Mouse (Mus musculus): ENCODE data around the gene Rab5a.
A peak's percentile ranks its signal among the peaks of the same experiment; 100 is the strongest.
"Not testable (repeated sequence)": the region's sequence is repeated elsewhere in the genome, so short reads cannot be mapped to it uniquely, and the experiment has no call there.

The Rab5a gene

DNA sequence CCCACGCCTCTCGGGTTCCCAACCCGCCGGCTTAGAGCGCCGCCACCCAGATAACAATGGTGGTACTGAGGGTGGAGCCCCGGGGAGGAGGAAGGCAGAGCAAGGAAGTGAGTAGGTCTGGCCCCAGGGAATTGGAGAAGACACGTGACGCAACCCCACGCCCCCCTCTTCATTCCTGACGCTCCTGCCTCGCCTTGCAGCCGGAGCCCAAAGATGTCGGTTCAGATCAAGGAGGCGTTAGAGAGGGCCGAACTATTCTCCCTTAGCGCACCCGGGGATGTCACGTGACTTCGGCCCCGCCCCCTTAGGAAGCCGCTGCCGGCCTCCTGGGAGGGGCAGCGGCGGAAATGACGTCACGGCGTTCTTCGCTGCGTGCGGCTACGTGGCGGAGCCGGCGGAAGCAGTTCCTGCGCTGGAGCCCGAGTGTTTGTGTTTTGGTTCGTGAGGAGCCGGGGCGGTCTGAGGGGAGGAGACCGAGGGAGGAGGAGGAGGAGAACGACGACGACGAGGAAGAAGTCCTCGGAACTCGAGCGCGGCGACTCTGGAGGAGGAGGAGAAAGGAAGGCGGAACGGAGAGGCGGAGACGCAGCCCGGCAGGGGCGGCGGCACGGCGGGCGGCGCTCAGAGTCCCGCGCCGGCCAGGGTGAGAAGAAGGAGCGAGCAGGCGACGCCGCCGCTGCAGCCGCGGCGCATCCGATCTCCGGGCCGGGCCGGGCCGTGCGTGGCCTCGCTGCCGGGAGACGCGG, at the start of gene Rab5a:
Gene Rab5a, plus strand, starts transcription at position 377 of the 746 bp plus-strand sequence.
- DNase-seq (ENCODE audit: low spot score in 2 of 2), result peak; percentile 98 to 99

DNA sequence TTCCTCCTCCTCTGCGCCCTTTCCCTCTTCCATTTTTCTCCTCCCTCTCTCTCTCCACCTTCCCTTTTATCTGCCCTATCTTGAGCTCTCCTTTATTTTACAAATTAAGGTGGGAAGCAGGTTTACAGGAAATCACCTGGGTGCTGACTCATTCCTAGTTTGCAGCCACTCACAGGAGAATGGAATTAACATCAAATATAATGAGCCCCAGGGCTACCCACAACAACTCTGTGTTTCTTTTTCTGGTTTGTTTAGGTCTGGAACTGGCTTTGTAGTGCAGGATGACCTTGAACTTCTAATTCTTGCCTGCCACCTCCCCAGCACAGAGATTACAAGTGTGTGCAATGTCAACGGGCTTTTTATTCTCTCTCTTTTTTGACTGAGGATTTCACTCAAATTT, 22.9 kb upstream of the Rab5a start:
- DNase-seq (ENCODE audit: low spot score in 2 of 2), result no peak

DNA sequence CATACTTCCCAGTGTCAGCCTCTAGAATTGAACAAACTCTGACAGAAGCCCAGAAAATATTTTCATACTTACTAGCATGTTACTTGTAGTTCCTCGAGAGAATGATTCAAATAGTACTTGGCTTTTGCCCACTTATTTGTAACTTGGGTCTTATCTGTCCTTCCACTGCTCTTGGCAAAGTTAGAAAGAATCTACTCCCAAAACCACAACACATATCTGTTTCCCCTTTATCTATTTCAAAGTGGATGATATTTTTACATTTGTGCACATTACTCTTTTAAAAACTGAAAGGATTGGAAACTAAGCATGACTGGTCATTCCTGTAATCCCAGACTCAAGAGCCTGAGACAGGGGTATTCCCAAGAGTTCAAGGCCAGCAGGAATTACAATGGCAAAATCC, 22.3 kb upstream of the Rab5a start:
- no peak for DNase-seq (ENCODE audit: low spot score in 2 of 2)

DNA sequence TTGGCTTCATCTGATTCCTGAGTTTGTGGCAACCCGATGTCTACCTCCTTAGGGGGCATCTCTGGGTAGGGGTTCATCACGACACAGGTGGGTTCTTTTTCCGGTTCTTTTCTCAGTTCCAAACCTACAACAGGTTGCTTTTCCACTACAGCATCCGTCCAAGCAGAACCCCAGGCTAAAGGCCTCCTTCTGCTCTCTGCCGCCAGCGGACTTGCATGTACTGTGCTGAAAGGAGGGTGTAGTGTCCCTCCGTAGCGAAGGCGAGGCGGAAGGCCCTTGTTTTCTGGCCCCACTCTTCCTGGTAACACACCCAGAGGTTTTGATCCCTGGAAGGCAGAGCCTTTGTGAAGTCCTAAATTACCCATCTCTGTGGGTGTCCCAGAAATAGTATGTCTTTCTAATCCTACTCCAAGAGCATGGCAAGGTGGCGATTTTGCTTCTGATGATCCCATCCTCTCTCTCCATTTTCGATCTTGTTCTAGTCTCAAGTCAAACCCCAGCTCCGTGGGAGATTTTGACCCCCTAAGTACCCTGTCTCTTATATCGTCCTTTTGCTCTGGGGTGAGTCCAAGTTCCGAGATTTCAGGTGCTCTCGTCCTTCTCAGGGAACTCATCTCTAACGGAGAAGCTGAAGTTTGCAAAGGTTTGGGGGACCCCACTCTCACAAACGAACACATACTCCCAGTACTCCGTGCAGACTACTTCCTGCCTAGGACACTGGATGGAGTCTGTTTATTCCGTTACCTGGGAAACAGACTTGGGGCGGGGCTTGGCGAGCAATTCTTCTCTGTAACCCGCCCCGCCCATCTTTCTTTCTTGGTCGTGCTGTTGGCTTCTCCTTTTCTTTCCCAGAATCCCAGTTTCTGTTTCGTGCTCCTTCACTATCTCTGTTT, 16.2 kb upstream of the Rab5a start, which contains the start of gene Efhb:
Gene Efhb, minus strand, starts transcription at position 719 of the 893 bp plus-strand sequence.
- DNase-seq (ENCODE audit: low spot score in 2 of 2), result peak; percentile 79 to 87

DNA sequence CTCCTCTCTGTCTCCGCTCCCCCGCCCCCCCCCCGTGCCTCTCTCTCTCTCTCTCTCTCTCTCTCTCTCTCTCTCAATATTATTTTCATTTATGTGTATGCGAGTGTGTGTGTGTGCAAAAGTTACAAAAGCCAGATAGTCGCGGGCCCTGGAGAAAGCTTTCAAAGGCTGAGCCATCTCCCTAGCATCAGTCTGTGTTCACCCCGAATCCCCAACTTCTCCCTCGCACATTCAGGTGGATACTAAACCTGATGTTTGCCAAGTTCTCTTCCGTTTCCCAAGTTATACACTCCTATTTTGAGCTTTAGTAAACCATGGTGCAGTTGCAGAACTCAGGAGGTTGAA, 15.6 kb upstream of the Rab5a start:
- no peak for DNase-seq (ENCODE audit: low spot score in 2 of 2)

DNA sequence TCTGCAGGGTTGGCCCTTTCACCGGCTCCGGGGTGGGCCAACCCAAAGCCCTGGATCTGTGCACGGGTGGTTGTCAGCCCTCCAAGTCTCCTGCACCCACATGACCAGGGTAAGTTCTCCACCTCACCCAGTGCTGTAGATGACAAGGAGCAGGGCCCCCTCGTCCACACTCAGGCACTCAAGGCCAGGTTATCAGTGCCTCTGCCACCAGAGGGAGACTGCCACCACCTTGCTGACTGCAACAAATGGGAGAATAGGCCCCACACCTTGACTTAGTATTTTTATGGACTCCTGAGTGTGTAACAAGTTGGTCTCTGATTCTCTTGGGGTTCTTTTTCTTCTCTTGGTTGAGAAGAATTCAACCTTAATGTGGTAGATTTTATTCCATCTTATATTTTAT, 13.5 kb upstream of the Rab5a start:
- no peak for DNase-seq (ENCODE audit: low spot score in 2 of 2)

DNA sequence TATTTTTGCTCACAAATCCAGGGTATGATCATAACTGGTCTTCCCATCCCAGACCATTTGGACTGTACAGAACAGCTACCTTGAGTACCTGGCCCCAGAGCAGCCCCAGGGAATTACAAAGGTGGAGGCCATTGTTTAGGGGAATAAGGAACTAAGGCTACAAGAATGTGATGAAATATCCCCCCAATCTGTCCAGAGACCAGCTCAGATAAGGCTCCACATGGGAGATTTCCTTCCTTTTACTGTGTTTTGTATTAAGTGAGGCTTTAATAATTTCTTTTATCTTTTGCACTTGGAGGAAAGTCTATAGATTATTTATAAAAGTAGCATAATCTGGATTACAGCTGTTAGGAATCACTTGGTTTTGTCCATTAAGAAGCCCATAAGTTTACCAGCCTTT, 10.3 kb upstream of the Rab5a start:
- no peak for DNase-seq (ENCODE audit: low spot score in 2 of 2)

DNA sequence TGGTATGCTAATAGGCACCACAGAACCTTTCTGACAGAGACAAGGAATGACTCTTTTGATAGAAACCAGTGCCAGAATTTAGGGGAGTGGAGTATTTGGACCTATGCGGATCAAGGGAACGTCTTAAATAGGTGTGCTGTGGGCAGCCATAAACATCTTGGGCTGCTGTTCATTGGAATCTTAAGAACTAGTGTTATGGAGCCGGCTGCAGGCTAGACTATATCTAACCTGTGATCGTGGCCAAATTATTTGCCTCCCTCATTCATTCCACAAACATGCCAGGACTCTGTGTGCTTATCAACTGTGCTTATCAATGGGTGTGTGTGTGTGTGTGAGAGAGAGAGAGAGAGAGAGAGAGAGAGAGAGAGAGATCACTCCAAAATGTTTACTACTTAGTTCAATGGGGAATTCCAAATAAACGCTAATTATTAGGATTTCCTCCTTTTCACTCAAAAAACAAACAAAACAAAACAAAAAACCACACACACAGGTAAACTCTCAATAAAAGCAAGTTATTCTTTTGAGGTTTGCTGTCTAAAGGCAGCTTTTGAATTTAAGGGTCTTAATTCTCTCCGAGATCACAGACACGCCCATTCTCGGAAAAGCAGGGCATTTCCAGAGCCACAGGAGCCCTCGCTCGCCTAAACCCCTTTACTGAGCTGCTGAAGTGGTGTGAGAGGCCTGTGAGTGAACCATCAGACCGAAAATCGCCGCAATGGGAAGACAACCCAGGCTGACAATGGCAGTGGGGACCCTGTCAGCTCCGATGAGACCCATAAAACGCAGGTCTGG, 772 bp upstream of the Rab5a start:
- DNase-seq (ENCODE audit: low spot score in 2 of 2), result no peak

DNA sequence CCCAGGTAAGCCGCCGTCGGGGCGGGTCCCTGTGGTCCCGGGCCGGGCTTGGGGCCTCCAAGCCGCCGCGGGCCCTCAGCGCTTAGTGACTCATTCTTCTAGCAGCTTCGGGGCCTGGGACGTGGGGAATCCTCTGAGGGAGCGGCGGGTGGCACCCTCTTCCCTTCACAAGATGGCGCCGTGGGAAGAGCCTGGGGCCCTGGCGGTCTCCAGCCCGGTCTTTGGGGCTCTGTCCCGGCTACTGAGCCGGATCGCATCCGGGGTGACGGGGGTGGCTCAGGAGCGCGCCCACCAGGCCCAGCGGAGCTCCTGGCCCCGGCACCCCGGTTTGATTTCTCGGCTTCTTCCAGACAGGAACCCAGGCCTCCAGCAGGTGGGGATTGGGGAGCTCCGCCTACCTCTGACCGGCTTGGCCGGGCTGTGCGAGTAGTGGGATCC, 589 bp downstream of the Rab5a start:
- DNase-seq (ENCODE audit: low spot score in 2 of 2), result peak; percentile 44 to 64

DNA sequence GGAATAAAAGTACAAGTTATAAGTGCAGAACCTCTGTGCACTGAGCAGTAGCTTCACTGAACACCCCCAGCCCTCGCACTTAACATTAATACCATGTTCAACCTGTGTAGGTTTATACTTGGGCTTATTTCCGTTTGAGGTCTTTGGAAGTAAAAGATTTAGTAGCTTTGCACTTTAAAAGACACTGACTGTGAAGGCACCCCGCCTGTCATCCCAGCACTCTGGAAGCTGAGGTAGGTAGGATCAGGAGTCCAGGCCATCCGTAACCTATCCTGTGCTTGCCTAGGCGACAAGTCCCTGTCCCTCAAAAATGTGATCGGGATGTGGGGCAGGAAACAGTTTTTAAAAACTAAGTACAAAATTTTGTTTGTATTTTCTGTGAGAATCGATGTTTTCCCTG, 1.4 kb downstream of the Rab5a start:
- no peak for DNase-seq (ENCODE audit: low spot score in 2 of 2)

DNA sequence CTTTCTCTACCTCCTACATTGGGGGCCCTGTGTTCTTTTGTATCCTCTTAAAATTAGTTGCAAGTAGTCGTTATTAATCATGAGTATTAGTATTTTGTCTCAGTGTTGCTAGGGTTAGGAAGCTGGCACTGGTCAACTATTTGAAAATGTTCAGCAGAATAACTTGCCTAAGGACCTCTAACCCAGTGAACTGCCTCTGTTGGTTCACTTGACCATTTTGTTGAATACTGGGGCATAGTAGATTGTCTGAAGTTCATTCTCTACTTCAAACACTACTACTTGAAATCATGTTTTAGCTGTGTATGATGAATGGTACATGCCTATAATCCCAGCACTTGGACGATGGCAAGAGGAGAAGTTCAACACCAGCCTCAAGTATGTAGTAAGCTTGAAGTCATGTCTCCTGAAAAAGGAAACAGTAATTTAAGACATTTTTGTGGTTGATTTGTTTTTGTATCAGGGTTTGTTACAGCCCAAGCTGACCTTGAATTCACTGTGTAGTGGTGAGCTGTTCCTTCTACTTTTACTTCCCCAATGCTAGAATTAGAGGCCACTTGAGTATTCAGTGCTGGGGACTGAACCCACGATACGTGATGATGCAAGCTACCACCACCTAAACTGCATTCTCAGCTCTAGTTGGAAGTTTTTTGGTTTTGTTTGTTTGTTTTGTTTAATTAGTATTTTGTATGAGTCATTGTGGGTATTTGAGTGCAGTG, 9.4 kb downstream of the Rab5a start:
- DNase-seq (ENCODE audit: low spot score in 2 of 2), result no peak

DNA sequence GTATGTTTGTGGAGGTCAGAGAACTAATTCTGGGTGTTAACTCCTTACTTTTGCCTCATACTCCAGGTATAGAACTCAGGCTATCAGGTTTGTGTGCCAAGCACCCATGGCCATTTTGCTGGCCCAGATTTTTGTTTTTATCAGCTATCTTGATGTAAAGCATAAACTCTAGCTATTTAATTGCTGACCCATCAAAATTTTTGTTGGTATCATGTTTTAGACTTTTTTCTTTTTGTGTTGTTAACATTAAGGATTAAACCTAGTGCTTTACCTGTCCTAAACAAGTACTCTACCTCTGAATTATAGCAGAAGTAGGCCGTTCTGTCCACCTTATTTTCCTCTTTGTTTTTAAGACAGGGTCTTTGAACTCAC, 10.0 kb downstream of the Rab5a start:
- DNase-seq (ENCODE audit: low spot score in 2 of 2), result no peak

DNA sequence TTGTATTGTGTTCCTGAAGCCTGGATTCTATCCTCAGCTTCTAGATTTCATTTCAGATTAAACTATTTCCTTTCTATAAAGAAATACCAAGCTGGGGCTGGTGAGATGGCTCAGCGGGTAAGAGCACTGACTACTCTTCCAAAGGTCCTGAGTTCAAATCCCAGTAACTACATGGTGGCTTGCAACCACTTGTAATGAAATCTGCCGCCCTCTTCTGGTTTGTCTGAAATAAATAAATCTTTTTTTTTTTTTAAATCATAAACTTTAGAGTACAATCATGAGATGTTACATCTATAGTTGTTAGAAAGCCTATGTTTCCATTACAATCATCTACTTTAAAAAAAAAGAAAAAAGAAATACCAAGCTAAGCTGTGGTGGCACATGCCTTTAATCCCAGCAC, 23.9 kb downstream of the Rab5a start:
- DNase-seq (ENCODE audit: low spot score in 2 of 2), result no peak

DNA sequence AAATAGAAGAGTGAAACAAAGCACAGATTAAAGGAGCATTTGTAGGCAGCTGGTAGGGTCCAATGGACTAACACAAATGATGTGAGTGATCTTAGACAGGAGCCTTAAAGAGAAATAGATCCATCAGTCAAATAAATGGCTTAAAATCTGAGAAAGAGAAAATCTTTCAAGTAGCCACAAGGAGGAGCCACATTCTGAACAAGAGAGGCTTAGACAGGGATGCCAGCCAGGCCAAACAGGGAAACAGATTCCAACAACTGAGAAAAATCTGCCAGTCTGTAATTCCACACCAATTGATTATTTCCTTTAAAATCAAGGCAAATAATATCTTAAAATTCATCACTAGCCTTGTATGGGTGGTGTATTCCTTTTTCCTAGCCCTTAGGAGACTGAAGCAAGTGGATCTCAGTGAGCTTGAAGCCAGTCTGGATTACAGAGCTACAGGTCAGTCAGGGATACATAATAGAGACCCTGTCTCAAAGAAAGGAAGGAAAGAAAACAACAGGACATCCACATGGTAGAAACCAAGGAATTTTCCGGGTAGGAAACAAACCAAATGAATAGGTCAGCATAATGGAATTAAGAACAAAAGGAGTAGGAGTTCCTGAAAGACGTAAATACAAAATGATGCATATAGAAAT, 33.4 kb downstream of the Rab5a start:
- no peak for DNase-seq (ENCODE audit: low spot score in 2 of 2)

DNA sequence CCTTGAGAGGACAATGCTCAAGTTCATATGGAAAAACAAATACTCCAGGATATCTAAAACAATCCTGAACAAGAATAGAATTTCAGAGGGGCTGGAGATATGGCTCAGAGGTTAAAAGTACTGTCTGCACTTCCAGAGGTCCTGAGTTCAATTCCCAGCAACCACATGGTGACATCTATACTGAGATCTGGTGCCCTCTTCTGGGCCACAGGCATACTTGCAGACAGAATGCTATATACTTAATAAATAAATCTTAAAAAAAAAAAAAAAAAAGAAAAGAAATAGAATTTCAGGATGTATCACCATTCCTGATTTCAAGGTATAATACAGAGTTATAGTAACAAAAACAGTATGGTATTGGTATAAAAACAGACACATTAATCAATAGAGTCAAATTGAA, 40.3 kb downstream of the Rab5a start:
- DNase-seq (ENCODE audit: low spot score in 2 of 2), result no peak

DNA sequence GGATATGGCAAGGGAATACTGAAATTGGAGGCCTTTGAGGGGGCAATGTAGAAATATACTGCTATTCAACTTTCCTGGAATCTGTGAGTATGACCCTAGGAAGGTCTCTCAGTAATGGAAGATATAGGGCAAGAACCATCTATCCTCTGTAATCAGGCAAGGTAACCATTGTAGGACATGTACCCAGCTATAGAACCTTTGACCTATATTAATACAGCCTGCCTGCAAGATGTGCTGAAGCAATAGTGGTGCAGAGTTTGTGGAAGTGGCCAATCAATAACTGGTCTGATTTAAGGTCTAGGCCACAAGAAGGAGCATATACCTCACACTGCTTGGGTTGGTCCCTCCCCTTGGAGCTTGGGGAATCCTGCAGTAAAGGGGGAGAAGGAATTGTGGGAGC, 41.5 kb downstream of the Rab5a start:
- no peak for DNase-seq (ENCODE audit: low spot score in 2 of 2)

DNA sequence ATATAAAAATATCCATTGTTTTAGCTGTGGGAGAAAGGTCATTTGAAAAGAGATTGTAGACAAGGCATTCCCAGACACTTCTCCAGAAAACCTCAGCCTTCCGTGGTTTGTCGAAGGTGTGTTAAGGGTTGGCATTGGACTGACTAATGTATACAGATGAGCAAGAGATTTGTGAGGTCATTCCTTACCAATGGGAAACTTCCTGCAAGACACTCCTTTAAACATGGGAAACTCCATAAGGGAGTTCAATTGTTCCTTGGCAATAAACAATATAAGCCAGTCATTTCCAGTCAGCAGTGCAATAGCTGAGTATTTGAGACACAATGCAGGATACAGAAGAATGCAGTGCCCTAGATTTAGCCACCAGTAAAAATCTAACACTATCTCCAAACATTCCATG, 49.0 kb downstream of the Rab5a start:
- no peak for DNase-seq (ENCODE audit: low spot score in 2 of 2)

DNA sequence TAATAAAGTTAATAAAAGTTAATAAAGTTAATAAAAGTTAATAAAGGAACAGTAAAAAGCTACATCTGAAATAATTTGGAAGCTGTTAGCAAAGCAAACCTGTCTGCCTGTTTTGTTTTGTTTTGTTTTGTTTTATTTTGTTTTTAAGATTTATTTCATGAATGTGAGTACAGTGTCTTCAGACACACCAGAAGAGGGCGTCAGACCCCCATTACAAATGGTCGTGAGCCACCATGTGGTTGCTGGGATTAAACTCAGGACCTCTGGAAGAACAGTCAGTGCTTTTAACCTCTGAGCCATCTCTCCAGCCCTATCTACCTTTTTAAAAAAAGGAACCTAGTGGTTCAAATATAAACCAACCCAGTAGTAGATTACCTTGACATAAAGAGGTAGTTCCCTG, 52.1 kb downstream of the Rab5a start:
- DNase-seq (ENCODE audit: low spot score in 2 of 2), result no peak

DNA sequence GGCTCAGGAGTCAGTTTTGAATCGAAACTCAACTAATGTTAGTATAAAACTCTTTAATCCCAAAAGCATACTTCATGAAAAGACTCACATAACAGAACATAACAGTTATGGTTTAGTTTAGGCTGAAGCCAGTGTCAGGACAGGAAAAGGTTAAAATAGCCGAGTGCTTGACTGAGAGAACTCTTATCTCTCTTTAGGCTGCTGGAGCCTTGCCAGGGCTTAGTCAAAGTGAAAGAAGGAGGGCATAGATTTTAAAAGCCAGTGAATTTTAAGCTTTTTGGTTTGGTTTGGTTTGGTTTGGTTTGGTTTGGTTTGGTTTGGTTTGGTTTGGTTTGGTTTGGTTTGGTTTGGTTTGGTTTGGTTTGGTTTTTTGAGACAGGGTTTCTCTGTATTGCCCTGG, 53.4 kb downstream of the Rab5a start:
- DNase-seq (ENCODE audit: low spot score in 2 of 2), result no peak

DNA sequence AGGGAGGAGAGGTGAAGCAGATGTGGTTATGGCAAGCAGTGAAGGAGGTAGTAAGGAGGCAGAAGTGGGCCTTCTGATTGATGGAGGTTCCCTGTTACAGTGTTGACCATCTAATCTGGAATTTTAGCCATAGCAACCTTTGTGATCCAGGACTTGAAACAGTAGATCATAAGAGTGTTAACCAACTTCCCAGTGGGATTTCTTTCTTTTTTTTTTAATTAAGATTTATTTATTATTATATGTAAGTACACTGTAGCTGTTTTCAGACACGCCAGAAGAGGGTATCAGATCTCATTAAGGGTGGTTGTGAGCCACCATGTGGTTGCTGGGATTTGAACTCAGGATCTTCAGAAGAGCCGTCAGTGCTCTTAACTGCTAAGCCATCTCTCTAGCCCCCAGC, 60.3 kb downstream of the Rab5a start, which contains the start of gene Pp2d1:
Gene Pp2d1, minus strand, starts transcription at position 101 of the 400 bp plus-strand sequence.
- DNase-seq (ENCODE audit: low spot score in 2 of 2), result not testable (repeated sequence)

DNA sequence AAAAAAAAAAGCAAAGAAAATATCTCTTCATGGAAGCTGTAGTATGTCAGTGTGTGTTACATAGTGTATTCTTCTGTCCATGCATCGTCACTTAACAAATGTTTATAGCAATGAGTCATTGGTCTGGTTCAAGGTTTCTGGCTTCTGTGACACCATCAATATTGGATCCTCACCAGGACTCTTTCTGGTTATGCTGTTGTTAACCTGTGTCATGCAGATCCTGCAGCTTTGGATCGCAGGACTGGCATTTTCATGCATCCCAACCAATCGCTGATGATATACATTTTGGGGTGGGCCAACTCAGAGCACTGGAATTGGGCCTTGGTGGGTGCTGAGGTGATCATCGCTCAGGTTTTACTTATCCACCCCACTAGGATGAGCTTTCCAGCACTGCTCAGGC, 63.5 kb downstream of the Rab5a start:
- DNase-seq (ENCODE audit: low spot score in 2 of 2), result no peak
